Mouse (Mus musculus) thymus, adult 2 months (tissue): ENCODE measurements at regions not wholly inside any gene's neighbourhood (a gene's known extent, or its start where the extent isn't known, plus 50 kb on each side); places are given as distances from the start of the nearest gene placed in this dataset.

ENCODE experiments used
- DNase-seq: peaks from one replicate; pipeline ENCODE4 v3.0.0; 2021
- H3K27ac ChIP-seq: fragments of 200-500 bp; 2 replicates; pipeline ENCODE4 v1.5.1; 2012; ENCODE audit warnings: low read length, control low read depth; ENCODE audit not compliant: control insufficient read depth, insufficient read depth
- H3K27me3 ChIP-seq: fragments of 200-500 bp; 2 replicates; pipeline ENCODE4 v1.6.1; 2012; ENCODE audit warnings: mild to moderate bottlenecking, low read length, moderate library complexity, mixed read lengths; ENCODE audit not compliant: control insufficient read depth, insufficient read depth
- H3K36me3 ChIP-seq: fragments of 200-500 bp; 2 replicates; pipeline ENCODE4 v1.6.1; 2012; ENCODE audit warnings: mild to moderate bottlenecking, low read length, moderate library complexity; ENCODE audit not compliant: control insufficient read depth, insufficient read depth
- H3K4me1 ChIP-seq: fragments of 200-500 bp; replicated peaks from 2 replicates; pipeline ENCODE4 v1.6.1; 2012; ENCODE audit warnings: low read length; ENCODE audit not compliant: control insufficient read depth, insufficient read depth
- H3K4me3 ChIP-seq: fragments of 200-500 bp; 2 replicates; pipeline ENCODE4 v1.5.1; 2012; ENCODE audit warnings: mild to moderate bottlenecking, low read length, control low read depth, moderate library complexity; ENCODE audit not compliant: control insufficient read depth, insufficient read depth
- CTCF ChIP-seq: fragments of 200-500 bp; IDR thresholded peaks from 2 replicates; pipeline ENCODE4 v1.5.1; 2012; ENCODE audit warnings: mild to moderate bottlenecking, control low read depth, low read length, moderate library complexity, borderline replicate concordance; ENCODE audit not compliant: control insufficient read depth, poor library complexity, insufficient read depth; ENCODE audit errors: extremely low read depth
- POLR2A ChIP-seq: fragments of 200-500 bp; IDR thresholded peaks from 2 replicates; pipeline ENCODE4 v1.6.1; 2012; ENCODE audit warnings: mild to moderate bottlenecking, low read length, control low read depth, moderate library complexity; ENCODE audit not compliant: control insufficient read depth, poor library complexity, insufficient read depth; ENCODE audit errors: extremely low read depth
- WGBS: fragments of 180-500 bp; shearing (Covaris S2); methylation state at CpG from one replicate; pipeline ENCODE4 v1.1.7; 2018; 5-methylcytosine and 5-hydroxymethylcytosine counted together

DNA sequence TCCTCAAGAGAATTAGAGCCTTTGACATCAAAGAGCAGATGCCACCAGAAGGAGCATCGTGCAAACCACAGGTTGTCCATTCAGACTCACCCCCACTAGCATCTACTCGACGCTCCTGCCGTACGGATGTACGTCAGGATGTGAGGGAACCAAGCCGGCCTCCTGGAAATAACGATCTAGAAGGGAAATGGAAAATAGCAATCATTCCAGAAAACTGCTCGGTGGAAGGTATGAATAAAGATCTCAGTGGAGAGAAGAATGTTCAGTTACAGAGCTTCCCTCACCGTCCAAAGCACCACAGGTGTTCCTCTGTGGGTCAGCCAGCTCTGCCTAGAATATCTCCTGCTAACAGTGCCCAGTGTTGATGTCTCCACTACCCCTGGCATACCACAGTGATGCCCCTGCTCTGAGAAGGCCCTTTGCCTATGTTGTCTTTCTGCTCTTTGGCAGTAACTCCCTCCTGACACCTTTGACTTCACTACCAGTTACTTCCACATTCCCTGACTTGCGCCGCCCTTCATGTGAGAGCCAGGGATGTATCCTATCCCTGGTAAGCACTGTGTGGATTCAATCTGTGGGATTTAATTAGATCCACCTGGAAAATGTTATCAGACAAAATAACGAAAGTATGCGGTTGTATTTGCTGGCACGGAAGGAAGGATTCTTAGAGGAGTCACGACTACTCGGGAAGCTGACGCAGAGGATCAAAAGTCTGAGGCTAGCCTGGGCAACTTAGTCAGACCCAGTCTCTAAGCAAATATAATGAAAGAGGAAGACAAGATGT, 152.4 kb upstream of the Irf2bp2 start:
- no peak for DNase-seq
- no peaks in the 10 kb centered on the region for H3K36me3 ChIP-seq
- no peak overlapping the region for H3K27ac ChIP-seq
- H3K4me3 ChIP-seq: no peak overlapping the region
- no peaks in the 10 kb centered on the region for H3K4me1 ChIP-seq
- 93% methylated on average over 18 of the region's 18 CpGs for WGBS
- TF ChIP-seq POLR2A (no peak), CTCF (no peak)
- no peaks in the 10 kb centered on the region for H3K27me3 ChIP-seq

DNA sequence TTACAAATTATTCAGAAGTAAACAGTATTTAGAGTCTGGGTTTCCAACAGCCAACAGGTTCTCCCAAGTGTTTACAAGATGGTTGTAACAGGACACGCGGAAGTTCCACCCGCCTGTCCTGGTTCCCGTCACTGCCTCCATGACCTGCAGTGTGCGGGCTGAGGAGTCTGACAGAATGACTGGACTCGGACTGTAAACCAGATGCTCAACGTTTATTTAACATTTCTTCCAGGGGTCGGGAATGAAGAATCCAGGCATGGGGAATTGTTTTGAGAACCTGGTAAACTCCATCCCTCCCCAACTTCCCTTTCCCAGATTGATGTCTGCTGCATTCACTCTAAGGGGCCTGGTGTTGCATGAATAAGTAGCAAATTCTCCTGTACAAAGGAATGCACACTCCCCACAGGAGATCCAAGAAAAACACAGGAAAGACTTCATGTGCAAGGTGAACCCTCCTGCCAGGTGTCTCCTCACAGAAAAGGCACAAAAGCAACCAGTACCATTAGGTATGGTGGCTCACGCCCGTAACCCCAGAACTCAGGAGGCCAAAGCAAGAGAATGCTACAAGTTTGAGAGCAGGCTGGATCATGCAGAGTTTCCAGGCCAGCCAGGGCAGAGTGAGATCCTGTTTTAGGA, 151.1 kb upstream of the Irf2bp2 start:
- no peak for DNase-seq
- Histone ChIP-seq H3K4me1 (no peaks in the 10 kb centered on the region), H3K4me3 (no peak overlapping the region), H3K27ac (no peak overlapping the region), H3K27me3 (no peaks in the 10 kb centered on the region), H3K36me3 (no peaks in the 10 kb centered on the region)
- 93% methylated on average over 10 of the region's 10 CpGs for WGBS
- TF ChIP-seq CTCF (no peak), POLR2A (no peak)

DNA sequence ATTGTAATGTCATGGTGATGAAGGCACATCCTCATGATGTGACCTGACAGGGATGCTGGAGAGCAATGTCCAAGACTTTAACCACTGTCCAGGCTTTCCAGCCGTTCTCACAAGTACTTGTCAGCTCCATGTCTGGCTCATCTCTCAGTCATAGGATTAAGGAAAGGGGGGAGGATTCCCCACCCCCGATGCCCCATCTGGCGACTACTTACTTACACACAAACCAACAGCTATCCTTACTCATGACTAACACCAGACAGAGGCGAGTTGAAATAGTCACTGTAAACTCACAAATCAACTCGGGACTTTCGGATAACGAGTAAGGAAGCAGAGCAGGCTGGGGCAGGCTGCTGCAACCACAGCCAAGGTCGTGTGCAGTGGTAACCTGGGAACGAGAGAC, 149.5 kb upstream of the Irf2bp2 start:
- TF ChIP-seq POLR2A (no peak), CTCF (no peak)

DNA sequence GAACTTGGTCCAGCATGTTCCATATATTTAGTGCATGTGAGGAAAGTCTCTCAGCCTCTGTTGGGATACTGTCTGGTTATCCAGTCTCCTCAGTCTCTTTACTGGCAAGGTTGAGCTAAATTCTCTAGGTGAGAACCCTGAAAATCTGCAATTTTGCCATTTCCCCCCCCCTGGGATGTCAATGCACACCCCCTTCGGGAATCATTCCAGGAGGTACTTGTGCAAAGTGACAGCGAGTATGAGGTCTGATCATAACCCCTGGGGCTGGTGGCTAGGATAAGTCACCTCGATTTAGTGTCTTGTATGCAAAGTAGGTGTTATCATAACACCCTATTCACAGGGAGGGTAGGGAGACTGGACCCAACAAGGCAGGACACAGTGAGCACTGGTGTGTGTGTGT, 148.3 kb upstream of the Irf2bp2 start:
- WGBS: 93% methylated on average over 3 of the region's 3 CpGs
- no peak for DNase-seq
- Histone ChIP-seq H3K4me1 (no peaks in the 10 kb centered on the region), H3K27me3 (no peaks in the 10 kb centered on the region), H3K27ac (no peak overlapping the region), H3K36me3 (no peaks in the 10 kb centered on the region), H3K4me3 (no peak overlapping the region)
- TF ChIP-seq POLR2A: no peak
- no peak for TF ChIP-seq CTCF

More for the DNA sequence above, 149.5 kb upstream of the Irf2bp2 start:
- no peak overlapping the region for H3K27ac ChIP-seq
- H3K36me3 ChIP-seq: no peaks in the 10 kb centered on the region
- no peak for DNase-seq
- no peaks in the 10 kb centered on the region for H3K4me1 ChIP-seq
- H3K27me3 ChIP-seq: no peaks in the 10 kb centered on the region
- 93% methylated on average over 9 of the region's 9 CpGs for WGBS
- no peak overlapping the region for H3K4me3 ChIP-seq

DNA sequence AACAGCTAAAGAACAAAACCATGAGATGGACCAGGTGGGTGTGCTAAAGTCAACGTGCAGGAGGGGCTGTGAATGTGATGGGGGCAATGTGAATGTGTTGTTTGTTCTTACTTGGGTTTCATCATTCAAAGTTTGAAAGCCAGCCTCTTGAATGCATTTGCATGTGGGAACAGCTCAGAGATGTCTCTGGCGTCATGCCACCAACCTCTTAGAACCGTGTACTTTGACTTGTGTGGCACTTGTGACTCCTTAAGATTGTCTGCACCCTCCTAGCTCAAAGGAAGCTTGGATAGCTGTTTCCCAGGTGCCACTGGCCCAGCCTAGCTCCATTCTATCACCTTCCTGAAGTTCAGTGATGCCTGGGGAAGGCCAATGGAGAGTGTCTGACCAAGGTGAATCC, 147.2 kb upstream of the Irf2bp2 start:
- WGBS: 80% methylated on average over 3 of the region's 3 CpGs
- Histone ChIP-seq H3K27ac (no peak overlapping the region), H3K4me3 (no peak overlapping the region), H3K27me3 (no peaks in the 10 kb centered on the region), H3K36me3 (no peaks in the 10 kb centered on the region), H3K4me1 (no peaks in the 10 kb centered on the region)
- TF ChIP-seq CTCF: no peak
- no peak for DNase-seq

DNA sequence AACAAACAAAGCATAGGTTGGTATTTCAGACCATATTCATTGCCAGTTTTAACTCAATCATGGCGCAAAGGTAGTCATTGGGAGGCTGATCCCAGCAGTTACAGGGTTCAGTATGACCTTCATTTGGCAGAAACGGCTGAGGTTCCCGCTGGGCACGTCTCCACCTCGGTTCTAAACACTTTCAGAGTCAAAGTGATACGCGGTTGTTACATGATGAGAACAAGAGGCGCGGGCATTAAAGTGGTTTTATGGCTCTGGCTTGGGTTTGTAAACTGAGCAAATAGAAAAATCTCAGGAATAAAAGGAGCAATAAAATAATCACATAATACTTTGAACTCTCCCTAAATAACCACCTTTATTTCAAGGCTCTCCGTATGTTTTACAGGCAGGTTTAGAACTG, 146.0 kb upstream of the Irf2bp2 start:
- no peak overlapping the region for H3K27ac ChIP-seq
- no peak overlapping the region for H3K4me3 ChIP-seq
- no peaks in the 10 kb centered on the region for H3K27me3 ChIP-seq
- TF ChIP-seq POLR2A (no peak), CTCF (no peak)
- WGBS: 96% methylated on average over 10 of the region's 10 CpGs
- no peaks in the 10 kb centered on the region for H3K36me3 ChIP-seq
- 0 out of 2 replicates have a peak, but pooled peaks cover 3% of the 10 kb centered on the region for H3K4me1 ChIP-seq
- no peak for DNase-seq
